Mouse (Mus musculus): ENCODE results near the gene Srl. TPM values are rescaled to one million over a fixed set of nuclear protein-coding genes. Genes with fewer than 3 reads are reported as not detected.
A peak's percentile ranks its signal among the peaks of the same experiment; 100 is the strongest.

The Srl gene
- polyA plus RNA-seq, 1 experiment from 2014 or later: 87.3 TPM

DNA sequence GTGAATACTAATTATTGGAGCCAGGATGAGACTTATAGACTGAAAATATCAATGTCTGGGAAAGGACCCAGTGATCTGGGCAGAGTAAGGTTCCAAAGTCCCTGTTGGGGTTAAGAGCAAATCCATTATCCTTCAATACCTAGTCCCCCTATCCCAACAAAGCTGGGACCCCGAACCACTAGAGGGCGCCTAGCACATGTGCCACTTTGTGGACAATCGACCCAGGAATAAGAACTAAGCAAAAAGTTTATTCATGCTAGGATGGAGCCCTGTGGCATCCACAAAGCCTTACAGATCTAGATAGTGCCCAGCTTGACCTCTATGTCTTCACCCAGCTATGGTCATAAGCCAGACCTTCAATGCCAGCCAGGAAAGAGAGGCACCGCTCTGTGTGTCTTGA, 26.3 kb upstream of the Srl start:
- Histone ChIP-seq H3K27me3 (ENCODE audit: insufficient read depth, poor library complexity, severe bottlenecking) (no peaks in the 10 kb centered on the region), H3K4me1 (peaks cover 14% of the 10 kb centered on the region), H3K4me3 (no peak overlapping the region), H3K36me3 (no peaks in the 10 kb centered on the region), H3K9me3 (no peaks in the 10 kb centered on the region), H3K27ac (no peak overlapping the region)
- WGBS: 20% methylated on average over 4 of the region's 4 CpGs
- DNase-seq (ENCODE audit: low spot score): peak; percentile 87

DNA sequence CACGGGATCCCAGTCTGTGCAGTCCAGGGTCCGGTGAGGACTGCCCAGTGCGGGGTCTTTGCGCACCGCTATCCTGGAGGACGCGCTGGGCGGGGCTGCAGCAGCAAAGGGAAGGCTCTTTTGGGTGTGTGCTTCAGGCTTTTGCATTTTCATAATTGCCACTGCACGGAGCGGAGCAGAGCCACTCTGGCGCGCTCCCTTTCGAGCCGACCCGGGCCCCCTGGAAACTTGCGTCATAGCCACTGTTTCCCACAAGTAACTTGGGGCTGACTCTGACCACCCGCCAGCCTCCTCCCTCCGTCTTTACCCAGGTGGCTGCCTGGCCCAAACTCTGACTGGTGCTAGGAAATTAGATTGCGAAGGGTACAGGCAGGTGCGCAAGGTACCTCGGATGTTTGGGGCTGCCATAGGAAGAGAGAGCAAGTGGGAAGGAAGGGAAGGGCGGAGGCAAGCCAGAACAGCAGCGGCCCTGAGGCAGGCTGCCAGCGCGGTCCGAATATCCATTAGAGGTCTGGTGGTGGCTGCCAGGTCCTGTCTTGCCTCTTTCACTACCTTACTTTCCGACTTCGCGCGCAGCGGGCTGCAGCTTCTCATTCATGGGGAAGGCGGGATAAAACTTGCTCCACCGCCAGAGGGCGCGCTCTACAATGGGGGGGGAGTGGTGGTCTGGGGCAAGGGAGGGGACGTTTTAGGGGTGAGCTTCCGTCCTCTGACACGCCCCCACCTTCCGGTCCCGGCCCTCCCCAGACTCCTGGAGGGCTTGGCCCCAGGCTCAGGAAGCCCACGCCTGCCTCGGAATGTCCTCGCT, 18.7 kb upstream of the Srl start:
- 2% methylated on average over 43 of the region's 43 CpGs for WGBS
- Histone ChIP-seq H3K4me3 (peak overlapping the region; percentile 71), H3K9me3 (no peaks in the 10 kb centered on the region), H3K27ac (peak overlapping the region; percentile 92), H3K36me3 (no peaks in the 10 kb centered on the region), H3K27me3 (ENCODE audit: insufficient read depth, poor library complexity, severe bottlenecking) (no peaks in the 10 kb centered on the region), H3K4me1 (peaks cover 24% of the 10 kb centered on the region)
- DNase-seq (ENCODE audit: low spot score): peak; percentile 91

DNA sequence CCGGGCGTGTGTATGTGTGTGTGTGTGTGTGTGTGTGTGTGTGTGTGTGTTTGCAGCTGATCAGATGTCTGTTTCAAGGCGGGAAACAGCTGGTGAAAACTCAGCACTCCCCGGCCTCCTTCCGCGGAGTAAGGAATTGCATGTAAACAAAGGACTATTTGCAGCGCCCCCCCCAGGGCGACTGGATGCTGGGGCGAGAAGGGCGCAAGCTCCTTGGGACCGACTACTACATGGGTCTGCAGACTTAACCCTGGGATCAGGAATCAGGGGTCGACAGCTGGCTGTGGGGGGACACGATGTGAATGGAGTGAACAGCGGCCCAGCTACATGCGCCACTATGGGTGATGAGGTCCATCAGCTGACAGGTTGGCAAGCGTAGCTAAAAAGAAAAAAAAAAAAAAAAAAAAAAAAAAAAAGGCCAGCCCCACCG, 18.1 kb upstream of the Srl start, which contains the start of gene Tfap4:
Gene Tfap4 (minus strand): TSS at position 140 of the 430 bp plus-strand sequence.
- H3K27ac ChIP-seq: peak within 1 kb of the TSS; percentile 92
- H3K4me3 ChIP-seq: peak within 1 kb of the TSS; percentile 71
- H3K4me1 ChIP-seq: peaks cover 29% of the 10 kb centered on the region
- no peaks in the 10 kb centered on the region for H3K9me3 ChIP-seq
- WGBS: 0% methylated on average over 17 of the region's 17 CpGs
- H3K27me3 ChIP-seq (ENCODE audit: insufficient read depth, poor library complexity, severe bottlenecking): no peaks in the 10 kb centered on the region
- no peaks in the 10 kb centered on the region for H3K36me3 ChIP-seq
- peak; percentile 97 for DNase-seq (ENCODE audit: low spot score)

DNA sequence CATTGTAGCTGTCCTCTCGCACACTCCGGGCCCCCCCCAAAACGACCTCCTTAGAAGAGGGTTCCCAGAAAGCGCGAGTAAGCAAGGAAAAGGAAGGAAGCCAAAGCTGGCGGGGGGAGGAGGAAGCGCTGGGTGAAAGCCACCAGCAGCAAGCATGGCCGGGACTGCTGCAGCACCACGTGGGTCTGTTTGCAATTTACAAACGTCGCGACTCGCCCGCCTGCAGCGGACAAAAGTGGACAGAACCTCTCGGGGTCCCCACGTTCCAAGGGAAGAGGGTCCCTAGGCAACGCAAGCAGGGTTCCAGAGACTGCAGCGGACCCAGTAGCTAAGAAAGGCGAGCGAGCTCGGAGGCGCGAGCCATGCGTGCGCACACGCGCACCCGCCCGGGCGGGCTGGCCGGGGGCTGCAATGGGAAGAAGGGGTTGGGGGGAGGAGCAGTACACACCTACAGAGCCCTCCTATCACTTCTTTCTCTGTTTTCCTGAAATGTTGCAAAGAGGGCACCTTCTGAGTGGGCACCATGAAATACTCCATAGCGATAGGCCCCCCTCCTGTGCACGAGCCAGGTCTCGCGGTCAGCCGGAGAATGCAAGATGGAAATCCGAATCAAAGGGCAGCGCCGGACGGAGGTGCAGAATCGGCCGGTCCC, 17.5 kb upstream of the Srl start:
- H3K9me3 ChIP-seq: no peaks in the 10 kb centered on the region
- peak; percentile 88 for DNase-seq (ENCODE audit: low spot score)
- WGBS: under 1% methylated on average over 43 of the region's 43 CpGs
- H3K27ac ChIP-seq: peak overlapping the region; percentile 92
- no peaks in the 10 kb centered on the region for H3K27me3 ChIP-seq (ENCODE audit: insufficient read depth, poor library complexity, severe bottlenecking)
- H3K4me3 ChIP-seq: peak overlapping the region; percentile 71
- H3K4me1 ChIP-seq: peaks cover 35% of the 10 kb centered on the region
- H3K36me3 ChIP-seq: no peaks in the 10 kb centered on the region

DNA sequence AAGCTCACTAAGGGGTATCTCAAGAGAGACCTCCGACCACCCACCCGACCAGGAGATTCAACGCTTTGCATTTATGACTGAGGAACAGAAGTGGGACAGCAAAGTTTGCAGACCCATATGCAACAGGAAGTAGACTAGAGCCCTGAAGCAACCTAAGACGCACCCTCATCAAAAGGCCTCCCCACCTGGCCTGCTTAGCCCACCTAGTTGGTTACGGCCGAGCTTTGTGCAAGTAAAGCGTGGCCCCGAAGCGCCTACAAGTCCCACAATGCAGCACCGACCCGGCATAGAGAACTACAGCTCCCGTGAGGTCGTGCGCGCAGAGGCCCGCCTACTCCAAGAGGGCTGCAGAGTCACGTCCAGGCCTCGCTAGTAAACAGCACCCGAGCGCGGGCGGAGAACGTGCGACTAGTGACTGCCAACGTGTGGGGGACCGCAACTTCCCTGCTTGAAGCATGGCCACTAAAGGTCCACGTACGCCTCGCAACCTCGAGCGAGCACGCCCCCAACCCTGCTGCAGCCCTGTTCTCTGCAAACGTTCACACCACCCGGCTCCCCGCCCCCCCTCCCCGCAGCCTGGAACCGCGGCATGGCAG, 16.9 kb upstream of the Srl start:
- H3K27me3 ChIP-seq (ENCODE audit: insufficient read depth, poor library complexity, severe bottlenecking): no peaks in the 10 kb centered on the region
- DNase-seq (ENCODE audit: low spot score): peak; percentile 98
- H3K4me3 ChIP-seq: peak overlapping the region; percentile 71
- H3K4me1 ChIP-seq: peaks cover 42% of the 10 kb centered on the region
- no peaks in the 10 kb centered on the region for H3K9me3 ChIP-seq
- no peaks in the 10 kb centered on the region for H3K36me3 ChIP-seq
- WGBS: 0% methylated on average over 38 of the region's 38 CpGs
- H3K27ac ChIP-seq: peak overlapping the region; percentile 92

DNA sequence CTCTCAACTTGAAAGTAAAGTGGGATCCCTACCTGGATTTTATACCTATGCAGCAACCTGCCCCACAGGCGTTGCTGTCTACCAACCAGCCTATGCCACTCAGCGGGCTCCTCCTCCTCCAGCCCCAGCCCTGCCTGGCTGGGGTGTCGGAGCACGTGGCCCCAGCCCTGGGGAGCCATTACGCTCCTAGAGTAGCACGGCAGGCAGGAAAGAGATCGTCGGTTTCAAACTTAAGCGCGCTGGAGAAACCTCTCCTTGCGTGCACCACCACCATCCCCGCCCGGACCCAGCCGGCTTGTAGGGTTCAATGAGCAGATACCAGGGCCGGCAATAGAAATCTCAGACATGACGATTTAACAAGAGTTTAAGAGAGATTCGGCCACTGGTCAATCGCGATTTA, 16.3 kb upstream of the Srl start:
- peak overlapping the region; percentile 92 for H3K27ac ChIP-seq
- H3K36me3 ChIP-seq: no peaks in the 10 kb centered on the region
- DNase-seq (ENCODE audit: low spot score): peak; percentile 87
- under 1% methylated on average over 19 of the region's 19 CpGs for WGBS
- H3K4me3 ChIP-seq: peak overlapping the region; percentile 71
- no peaks in the 10 kb centered on the region for H3K27me3 ChIP-seq (ENCODE audit: insufficient read depth, poor library complexity, severe bottlenecking)
- no peaks in the 10 kb centered on the region for H3K9me3 ChIP-seq
- peaks cover 47% of the 10 kb centered on the region for H3K4me1 ChIP-seq

DNA sequence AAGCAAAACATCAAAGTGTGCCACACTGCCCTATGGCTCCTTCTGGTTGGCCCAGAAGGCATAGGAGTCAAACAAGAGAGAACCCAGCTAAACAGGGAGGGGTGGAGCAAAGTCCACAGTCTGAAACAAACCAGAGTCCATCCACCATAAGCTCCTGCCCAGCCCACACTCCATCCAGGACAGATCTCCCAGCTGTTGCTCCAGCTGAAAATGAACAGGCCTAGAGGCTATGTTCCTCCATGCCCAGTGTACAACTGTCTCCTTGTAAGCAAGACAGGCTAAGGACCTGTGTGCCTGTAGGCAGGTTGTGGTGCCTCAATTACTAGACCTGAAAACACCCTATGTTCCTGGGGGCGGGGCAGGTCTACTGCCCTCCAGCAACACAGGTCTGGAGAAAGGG, 15.5 kb upstream of the Srl start:
- 74% methylated on average over 1 of the region's 1 CpGs for WGBS
- Histone ChIP-seq H3K4me3 (peak overlapping the region; percentile 71), H3K4me1 (peaks cover 56% of the 10 kb centered on the region), H3K9me3 (no peaks in the 10 kb centered on the region), H3K27ac (peak overlapping the region; percentile 92), H3K36me3 (peaks cover under 1% of the 10 kb centered on the region; the same call in 1 of the 2 replicates), H3K27me3 (ENCODE audit: insufficient read depth, poor library complexity, severe bottlenecking) (no peaks in the 10 kb centered on the region)
- DNase-seq (ENCODE audit: low spot score): no peak

DNA sequence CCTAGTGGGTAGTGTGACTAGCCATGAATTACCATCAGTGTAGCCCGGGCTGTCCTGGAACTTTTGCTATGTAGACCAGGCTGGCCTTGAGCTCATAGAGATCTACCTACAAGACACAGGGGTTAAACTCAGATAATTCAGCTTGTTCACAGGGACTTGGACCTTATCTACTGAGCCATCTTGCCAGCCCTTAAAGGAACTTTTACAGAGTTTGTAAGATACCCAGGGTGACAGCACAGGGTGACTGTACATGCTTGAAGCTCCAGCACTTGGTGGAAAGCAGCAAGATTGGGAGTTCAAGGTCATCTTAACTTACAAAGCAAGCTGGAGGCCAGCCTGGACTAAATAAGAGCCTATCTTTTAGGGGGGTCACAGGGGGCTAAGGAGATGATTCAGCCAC, 13.9 kb upstream of the Srl start:
- H3K4me3 ChIP-seq: no peak overlapping the region
- peaks cover 63% of the 10 kb centered on the region for H3K4me1 ChIP-seq
- 94% methylated on average over 1 of the region's 1 CpGs for WGBS
- no peak for DNase-seq (ENCODE audit: low spot score)
- H3K27me3 ChIP-seq (ENCODE audit: insufficient read depth, poor library complexity, severe bottlenecking): no peaks in the 10 kb centered on the region
- H3K36me3 ChIP-seq: peaks cover 15% of the 10 kb centered on the region
- no peaks in the 10 kb centered on the region for H3K9me3 ChIP-seq
- H3K27ac ChIP-seq: no peak overlapping the region

DNA sequence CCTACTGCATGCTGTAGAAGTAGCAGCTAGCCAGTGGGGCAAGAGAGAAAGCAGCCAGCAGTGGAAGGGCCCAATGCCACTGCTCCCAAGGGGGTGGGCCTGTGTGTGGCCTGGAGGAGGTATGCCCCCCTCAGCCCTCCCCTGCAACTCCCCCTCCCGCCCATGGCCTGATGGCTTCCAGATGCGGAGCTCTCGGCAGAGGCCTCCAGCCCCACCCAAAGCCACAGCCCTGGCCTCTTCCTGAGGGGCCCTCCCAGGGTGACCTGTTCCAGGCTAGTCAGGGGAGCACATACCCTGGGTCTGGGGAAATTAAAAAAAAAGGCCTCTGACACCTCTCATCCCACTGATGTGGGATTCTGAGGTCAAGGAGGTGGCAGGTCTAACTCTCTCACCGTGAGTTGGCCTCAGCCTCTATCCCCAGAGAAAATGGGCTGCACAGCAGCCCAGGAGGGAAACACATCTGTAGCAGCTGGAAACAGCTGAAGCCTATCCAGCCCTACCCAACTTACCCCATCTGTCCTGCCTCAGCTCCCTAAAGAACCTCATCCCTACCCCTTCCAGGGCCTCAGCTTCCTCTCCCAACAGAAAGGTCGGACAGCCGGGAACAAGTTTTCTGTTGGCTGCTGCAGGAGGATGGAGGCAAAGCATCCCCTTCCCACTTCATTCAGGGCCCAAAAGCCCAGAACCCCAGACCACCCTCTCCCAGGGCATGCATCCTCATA, 11.4 kb upstream of the Srl start:
- Histone ChIP-seq H3K4me1 (peaks cover 61% of the 10 kb centered on the region), H3K36me3 (peaks cover 34% of the 10 kb centered on the region), H3K4me3 (peak overlapping the region; percentile 31), H3K27ac (peak overlapping the region; percentile 79), H3K27me3 (ENCODE audit: insufficient read depth, poor library complexity, severe bottlenecking) (no peaks in the 10 kb centered on the region), H3K9me3 (no peaks in the 10 kb centered on the region)
- 22% methylated on average over 6 of the region's 6 CpGs for WGBS
- peak; percentile 92 for DNase-seq (ENCODE audit: low spot score)

DNA sequence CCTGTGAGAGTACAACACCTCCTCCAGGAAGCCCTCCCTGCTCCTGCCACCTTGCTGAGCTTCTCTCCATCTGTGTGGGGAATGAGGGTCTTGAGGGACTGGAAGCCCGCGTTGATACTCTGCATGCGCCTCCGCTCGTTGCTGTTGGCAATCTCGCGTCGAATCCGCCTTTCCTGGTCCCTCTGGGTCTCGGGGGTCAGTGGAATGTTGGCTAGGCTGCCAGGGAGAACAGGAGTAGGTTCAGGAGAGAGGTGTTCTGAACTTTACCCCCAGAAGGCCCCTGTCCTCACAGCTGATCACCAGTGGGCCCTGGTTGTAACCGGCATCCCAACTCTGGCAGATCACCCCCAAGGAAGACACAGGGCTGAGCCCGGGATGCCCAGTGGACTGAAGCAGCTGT, 10.3 kb upstream of the Srl start:
- H3K4me3 ChIP-seq: no peak overlapping the region
- peaks cover 40% of the 10 kb centered on the region for H3K36me3 ChIP-seq
- H3K9me3 ChIP-seq: no peaks in the 10 kb centered on the region
- no peaks in the 10 kb centered on the region for H3K27me3 ChIP-seq (ENCODE audit: insufficient read depth, poor library complexity, severe bottlenecking)
- WGBS: 86% methylated on average over 12 of the region's 12 CpGs
- no peak for DNase-seq (ENCODE audit: low spot score)
- peak overlapping the region; percentile 79 for H3K27ac ChIP-seq
- peaks cover 50% of the 10 kb centered on the region for H3K4me1 ChIP-seq

DNA sequence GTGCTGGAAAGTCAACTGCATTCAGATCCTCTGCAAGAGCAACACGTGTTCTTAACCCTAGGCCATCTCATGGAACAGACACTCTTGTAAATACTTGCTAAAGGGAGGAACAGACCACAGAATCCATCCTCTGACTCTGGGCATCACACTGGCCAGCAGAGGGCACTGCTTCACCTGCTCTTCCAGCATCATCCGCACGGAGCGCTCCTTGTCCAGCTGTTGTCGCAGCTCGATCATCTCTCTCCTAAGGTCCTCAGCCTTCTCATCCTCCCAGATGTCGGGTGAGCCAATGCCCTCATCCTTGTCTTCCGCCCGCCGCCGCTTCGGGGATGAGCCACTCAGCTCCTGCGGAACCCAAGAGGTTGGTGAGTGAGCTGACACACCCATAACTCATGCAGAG, 9.4 kb upstream of the Srl start:
- Histone ChIP-seq H3K9me3 (no peaks in the 10 kb centered on the region), H3K27me3 (ENCODE audit: insufficient read depth, poor library complexity, severe bottlenecking) (no peaks in the 10 kb centered on the region), H3K27ac (0 out of 2 replicates have a peak overlapping the region, but pooled peaks have one; percentile 38), H3K4me3 (no peak overlapping the region), H3K36me3 (peaks cover 49% of the 10 kb centered on the region), H3K4me1 (peaks cover 45% of the 10 kb centered on the region)
- 48% methylated on average over 13 of the region's 13 CpGs for WGBS
- DNase-seq (ENCODE audit: low spot score): peak; percentile 87

DNA sequence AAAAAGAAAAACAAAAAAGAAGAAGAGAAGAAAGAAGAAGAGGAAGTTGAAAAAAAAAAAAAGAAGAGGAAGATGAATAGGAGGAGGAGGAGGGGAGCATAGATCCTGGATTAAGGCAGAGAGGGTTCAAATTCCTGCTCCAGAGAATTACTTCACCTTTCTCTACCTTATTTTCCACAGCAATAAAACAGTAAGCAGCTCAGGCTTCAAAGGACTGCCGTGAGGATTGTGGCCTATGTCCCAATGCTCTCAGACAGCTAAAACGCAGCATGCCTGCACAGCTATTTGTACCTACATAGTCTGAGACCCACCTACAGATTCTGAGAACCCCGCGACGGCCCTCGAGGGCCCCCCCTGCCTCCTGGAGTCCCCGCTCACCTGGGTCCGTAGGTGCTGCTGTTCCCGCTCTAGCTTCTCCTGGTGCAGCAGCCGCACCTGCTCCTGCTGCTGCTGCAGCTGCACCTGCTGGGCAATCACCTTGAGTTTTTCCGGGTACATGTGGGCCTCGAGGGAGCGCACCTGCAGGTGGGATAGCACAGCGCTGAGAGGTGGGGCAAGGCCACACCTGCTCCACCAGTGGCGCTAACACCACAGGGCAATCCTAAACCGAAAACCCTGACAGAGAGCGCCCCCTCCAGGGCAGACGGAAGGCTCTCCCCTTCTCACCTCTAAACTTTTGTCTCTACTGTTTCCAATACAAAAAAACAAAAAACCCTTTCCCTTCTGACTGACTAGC, 7.5 kb upstream of the Srl start:
- Histone ChIP-seq H3K9me3 (no peaks in the 10 kb centered on the region), H3K4me3 (no peak overlapping the region), H3K36me3 (peaks cover 62% of the 10 kb centered on the region), H3K4me1 (peaks cover 37% of the 10 kb centered on the region), H3K27me3 (ENCODE audit: insufficient read depth, poor library complexity, severe bottlenecking) (no peaks in the 10 kb centered on the region), H3K27ac (no peak overlapping the region)
- peak; percentile 57 for DNase-seq (ENCODE audit: low spot score)
- 91% methylated on average over 18 of the region's 18 CpGs for WGBS
